Mouse (Mus musculus) hindlimb bud, embryonic 11.5 days (tissue): ENCODE results near the gene Fndc8.

Experiments used
- DNase-seq: peaks from one replicate; pipeline ENCODE4 v3.0.0-alpha.2; 2012; ENCODE audit warnings: low read depth, low spot score; ENCODE audit errors: extremely low spot score

Fndc8 gene

GRCm38 (mm10) chr11:82867956-82868355 is 24.0 kb upstream of the Fndc8 start:
- no peak for DNase-seq

DNA sequence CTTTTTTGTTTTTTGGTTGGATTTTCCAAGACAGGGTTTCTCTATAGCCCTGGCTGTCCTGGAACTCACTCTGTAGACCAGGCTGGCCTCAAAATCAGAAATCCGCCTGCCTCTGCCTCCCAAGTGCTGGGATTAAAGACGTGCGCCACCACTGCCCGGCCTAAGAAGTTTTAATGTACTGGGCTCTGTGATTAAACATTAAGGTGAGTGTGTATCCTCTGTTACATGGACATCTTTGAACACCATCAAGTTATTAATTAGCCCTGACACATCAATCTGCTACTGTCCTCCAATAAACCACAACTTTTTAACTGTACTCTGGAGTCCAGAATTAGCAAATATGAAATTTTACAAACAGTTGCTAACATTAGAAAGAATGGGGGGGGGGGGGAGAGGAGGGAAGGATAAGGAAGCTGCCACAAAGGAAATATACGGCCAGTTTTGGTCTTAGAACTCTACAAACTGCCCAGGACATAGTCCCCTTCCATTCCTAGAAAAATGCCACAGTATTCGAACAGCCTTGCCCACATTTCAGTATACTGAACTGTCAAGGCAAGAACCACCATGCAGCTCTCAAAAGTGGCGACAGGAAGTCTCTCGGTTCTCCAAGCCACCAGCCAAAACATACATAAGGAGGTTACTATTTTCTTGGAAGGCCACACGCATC is 22.3 kb upstream of the Fndc8 start:
- DNase-seq = no peak

DNA sequence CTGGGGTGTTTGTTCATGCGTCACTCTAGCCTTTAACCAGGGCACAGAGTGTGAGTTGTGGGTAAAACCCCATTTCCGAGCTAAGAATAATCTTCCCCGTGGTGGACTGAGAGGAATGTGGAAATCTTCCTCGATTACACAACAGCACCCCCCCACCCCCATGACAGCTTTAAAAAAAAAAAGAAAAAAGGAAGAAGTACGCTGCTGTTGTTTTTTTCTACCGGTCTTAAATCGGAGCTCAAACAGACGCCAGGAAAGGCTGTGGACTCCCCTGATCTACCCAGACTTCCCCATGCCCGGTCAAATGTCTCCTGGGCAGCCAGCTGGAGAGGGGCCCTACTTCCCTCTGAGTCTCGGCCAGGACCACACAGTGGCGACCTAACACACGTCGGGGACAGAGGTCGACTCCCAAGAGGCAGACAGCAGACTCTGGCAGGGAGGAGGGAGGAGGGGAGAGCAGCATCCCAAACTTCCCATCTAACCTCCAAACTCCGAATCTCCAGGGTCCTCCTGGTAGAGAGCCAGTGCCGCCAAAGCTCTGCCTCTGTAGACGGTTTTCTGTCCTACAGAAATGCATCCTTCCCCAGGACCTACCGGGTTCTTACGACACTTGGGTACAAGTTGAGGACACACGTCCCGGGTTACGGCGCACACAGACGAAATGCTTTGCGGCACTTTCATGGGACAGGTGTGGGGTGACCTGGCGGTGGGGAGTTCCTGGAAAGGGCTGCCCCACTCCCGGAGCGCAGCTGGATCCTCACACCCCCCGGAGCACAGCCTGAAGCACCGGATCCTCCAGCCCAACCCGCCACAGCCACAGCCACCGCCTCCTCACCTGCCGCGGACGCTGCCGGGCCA is 21.5 kb upstream of the Fndc8 start:
- DNase-seq = no peak

DNA sequence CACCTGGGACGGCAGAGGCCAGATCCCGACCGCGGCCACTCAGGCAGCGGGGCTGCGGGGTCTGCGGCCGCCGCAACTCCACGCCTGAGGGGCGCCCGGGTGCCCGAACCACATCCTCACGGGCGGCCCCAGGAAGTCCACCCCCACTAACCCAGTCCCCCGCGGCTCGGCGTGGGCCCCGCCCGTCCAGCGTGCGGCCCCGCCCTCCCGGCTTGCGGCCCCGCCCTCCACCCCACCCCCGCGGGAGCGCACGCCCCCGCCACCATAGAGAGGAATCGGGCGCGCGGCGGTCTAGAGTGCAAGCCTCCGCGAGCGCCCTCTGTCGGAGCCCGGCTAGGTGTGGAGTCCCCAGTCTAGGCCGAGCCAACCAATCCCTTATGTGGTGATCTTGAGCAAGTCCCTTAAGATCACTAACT is 20.9 kb upstream of the Fndc8 start, which contains the start of gene Rffl:
Rffl (minus strand) TSS at position 180 of the 416 bp plus-strand sequence.
- peak; percentile 63 for DNase-seq

- DNase-seq = no peak
Measured at GRCm38 (mm10) chr11:82874924-82875323, 17.0 kb upstream of the Fndc8 start.

- DNase-seq = no peak
Measured at GRCm38 (mm10) chr11:82875631-82876030, 16.3 kb upstream of the Fndc8 start.

DNA sequence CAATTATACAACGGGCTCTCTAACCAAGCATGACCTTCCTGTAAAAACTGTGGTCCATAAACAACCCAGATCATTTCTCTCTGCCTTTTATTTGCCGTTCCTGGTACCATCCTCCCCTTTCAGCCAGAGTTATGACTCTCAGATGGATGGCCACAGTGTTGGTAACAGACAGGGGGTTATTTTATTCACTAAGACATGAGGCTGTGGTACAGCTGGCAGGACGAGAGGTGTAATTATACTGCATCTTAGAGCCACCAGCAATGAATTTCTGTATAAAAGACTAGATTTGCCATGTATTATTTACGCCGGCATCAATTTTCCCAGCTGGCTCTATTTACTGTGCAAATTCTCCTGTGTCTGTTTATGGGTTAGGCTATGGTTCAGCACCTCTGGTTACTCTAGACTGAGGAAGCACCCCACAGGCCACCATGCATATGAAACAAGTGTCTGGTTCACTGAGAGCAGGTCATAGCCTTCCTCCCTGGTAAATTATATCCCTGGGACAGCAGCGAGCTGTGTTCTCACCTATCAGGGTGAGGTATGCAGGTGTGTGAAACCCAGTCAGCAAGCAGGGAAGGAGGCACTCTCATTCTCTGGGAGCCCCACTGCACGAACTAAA is 14.1 kb upstream of the Fndc8 start:
- DNase-seq = no peak

GRCm38 (mm10) chr11:82883180-82883579 is 8.7 kb upstream of the Fndc8 start:
- no peak for DNase-seq

DNA sequence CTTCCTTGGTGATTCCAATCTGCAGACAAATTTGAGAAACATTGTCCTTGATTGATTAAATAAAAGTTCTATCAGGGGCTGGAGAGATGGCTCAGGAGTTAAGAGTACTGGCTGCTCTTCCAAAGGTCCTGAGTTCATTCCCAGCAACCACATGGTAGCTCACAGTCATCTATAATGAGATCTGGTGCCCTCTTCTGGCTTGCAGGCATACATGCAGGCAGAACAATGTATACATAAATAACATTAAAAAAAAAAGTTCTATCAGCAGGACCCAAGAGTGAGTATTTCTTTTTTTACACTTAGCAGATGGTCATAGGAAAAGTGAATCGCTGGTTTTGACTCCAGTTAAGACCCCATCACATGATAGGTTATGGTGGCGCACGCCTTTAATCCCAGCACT is 5.4 kb upstream of the Fndc8 start:
- no peak for DNase-seq

- no peak for DNase-seq
Measured at GRCm38 (mm10) chr11:82888491-82888946, 3.4 kb upstream of the Fndc8 start.

GRCm38 (mm10) chr11:82889524-82890341 is 2.2 kb upstream of the Fndc8 start:
- no peak for DNase-seq

GRCm38 (mm10) chr11:82890342-82890762 is 1.6 kb upstream of the Fndc8 start, which contains the start of gene Rad51d:
Rad51d (minus strand) TSS chr11:82890614.
- DNase-seq = peak; percentile 62

GRCm38 (mm10) chr11:82897478-82897877 is 5.6 kb downstream of the Fndc8 start:
- no peak for DNase-seq

DNA sequence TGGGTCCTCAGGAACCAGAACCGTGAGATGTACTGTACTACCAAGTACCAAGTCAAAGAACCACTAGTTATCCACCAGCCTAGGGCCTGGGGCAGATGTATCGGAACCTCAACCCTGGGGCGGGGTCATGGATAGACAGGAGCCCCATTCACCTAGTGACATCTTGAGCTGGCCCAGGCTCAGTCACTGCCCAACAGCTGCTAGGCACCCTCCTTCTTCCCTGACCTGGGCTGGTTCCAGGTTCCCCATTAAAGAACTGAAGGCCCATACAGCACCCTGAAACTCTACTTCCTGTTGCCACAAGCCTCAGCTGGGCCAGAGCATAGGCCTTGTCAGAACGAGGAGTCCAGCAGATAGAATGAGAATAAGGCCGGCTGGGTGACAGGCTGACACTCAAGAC is 7.8 kb downstream of the Fndc8 start:
- DNase-seq = no peak

- no peak for DNase-seq
Measured at GRCm38 (mm10) chr11:82901606-82902310, 9.8 kb downstream of the Fndc8 start.

DNA sequence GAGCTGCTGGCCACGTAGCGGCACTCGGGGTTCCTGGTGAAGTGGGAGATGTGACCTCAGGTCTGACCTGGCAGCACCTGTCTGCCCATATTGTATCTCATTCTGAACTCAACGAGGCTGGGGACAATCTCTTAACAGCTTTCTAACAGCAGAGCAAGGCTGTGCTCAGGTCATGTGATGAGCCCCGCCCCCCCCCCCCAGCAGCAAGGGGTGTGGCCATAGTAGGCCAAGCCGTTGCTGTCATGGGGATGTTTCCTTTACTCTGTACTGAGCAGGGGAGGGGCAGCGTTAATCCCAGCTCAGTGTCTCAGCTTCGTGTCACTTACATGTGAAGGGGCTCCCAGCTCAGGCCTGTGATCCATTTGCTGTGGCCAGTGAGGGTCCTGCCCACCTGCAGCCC is 13.0 kb downstream of the Fndc8 start:
- no peak for DNase-seq

GRCm38 (mm10) chr11:82905816-82906215 is 13.9 kb downstream of the Fndc8 start:
- DNase-seq = no peak

GRCm38 (mm10) chr11:82907651-82908607 is 16.0 kb downstream of the Fndc8 start, which contains the start of gene Nle1:
Nle1 (minus strand) TSS chr11:82908411.
- peak; percentile 62 for DNase-seq

DNA sequence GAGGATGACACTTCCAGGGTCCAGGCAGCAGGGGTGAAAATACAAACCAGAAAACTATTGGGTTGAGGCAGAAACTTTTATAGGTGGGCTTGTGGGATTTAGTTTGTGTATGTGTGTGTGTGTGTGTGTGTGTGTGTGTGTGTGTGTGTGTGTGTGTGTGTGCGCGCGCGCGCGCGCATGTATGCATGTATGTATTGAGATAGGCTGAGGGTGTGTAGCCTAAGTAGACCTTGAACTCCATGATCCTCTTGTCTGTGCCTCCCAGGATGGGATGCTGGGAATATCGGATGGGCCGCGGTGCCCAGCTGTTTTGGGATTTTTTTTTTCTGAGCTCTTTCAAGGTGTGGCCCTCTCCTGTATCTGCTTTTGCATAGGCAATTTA is 16.7 kb downstream of the Fndc8 start:
- no peak for DNase-seq
